Mouse (Mus musculus) intestine, postnatal 0 days (tissue): ENCODE results near the gene Galnt16. TPM values are rescaled to one million over a fixed set of nuclear protein-coding genes. Genes with fewer than 3 reads are reported as not detected.

Experiments used
- ATAC-seq: fragments of 200-750 bp; cut with Nextera tagmentation; 2 replicates; pipeline ENCODE4 v1.8.0; 2017; ENCODE audit warnings: mild to moderate bottlenecking, moderate TSS enrichment, moderate library complexity
- H3K27ac ChIP-seq: fragments of 300-500 bp; sonication (generic); 2 replicates; pipeline ENCODE4 v1.5.1; 2014; ENCODE audit warnings: mild to moderate bottlenecking, low read depth, low read length, moderate library complexity
- H3K27me3 ChIP-seq: fragments of 300-500 bp; sonication (generic); replicated peaks from 2 replicates; pipeline ENCODE4 v1.6.1; 2014; ENCODE audit warnings: low read length, mixed read lengths; ENCODE audit not compliant: control insufficient read depth, insufficient read depth
- H3K36me3 ChIP-seq: fragments of 300-500 bp; sonication (generic); 2 replicates; pipeline ENCODE4 v1.6.1; 2014; ENCODE audit warnings: mild to moderate bottlenecking, moderate library complexity; ENCODE audit not compliant: control insufficient read depth, insufficient read depth
- H3K4me1 ChIP-seq: fragments of 300-500 bp; sonication (generic); replicated peaks from 2 replicates; pipeline ENCODE4 v1.6.1; 2014; ENCODE audit warnings: antibody characterized with exemption, low read length, mixed read lengths; ENCODE audit not compliant: control insufficient read depth, insufficient read depth
- H3K4me2 ChIP-seq: fragments of 300-500 bp; sonication (generic); replicated peaks from 2 replicates; pipeline ENCODE4 v1.6.1; 2014; ENCODE audit warnings: low read depth, mild to moderate bottlenecking, moderate library complexity
- H3K4me3 ChIP-seq: fragments of 300-500 bp; sonication (generic); 2 replicates; pipeline ENCODE4 v1.5.1; 2014; ENCODE audit warnings: low read depth, low read length
- H3K9ac ChIP-seq: fragments of 300-500 bp; sonication (generic); 2 replicates; pipeline ENCODE4 v1.6.1; 2014; ENCODE audit warnings: mild to moderate bottlenecking, low read depth, low read length
- H3K9me3 ChIP-seq: fragments of 300-500 bp; sonication (generic); 2 replicates; pipeline ENCODE4 v1.6.1; 2016; ENCODE audit warnings: mixed run types; ENCODE audit not compliant: control insufficient read depth
- CTCF ChIP-seq: sonication (generic); IDR thresholded peaks from 2 replicates; pipeline ENCODE4 v1.5.1; 2016; ENCODE audit warnings: low read depth, mild to moderate bottlenecking, control low read depth, antibody characterized with exemption, moderate library complexity
- WGBS: fragments of 180-500 bp; shearing (Covaris S2); extraction: QIAGEN DNeasy Blood & Tissue Kit; methylation state at CpG from one replicate; pipeline ENCODE4 v1.1.7; 2014; 5-methylcytosine and 5-hydroxymethylcytosine counted together
- polyA plus RNA-seq: library from polyadenylated mRNA; unstranded; fragments of >200 nt; fragmentation: Nextera tagmentation; extraction: Ambion mirVana; gene quantifications from 2 replicates; pipeline ENCODE4 v1.2.1, GENCODE M21; 2015

Gene Galnt16
- polyA plus RNA-seq, 1 experiment from 2014 or later = 3.7 TPM

- no peak overlapping the region for H3K27ac ChIP-seq
- peak overlapping the region; percentile 49 for H3K4me3 ChIP-seq
- no peak for TF ChIP-seq CTCF
- no peaks in the 10 kb centered on the region for H3K9me3 ChIP-seq
- no peak for ATAC-seq
- WGBS = under 1% methylated on average over 73 of the region's 90 CpGs
- H3K4me2 ChIP-seq = peak overlapping the region; percentile 81
- no peaks in the 10 kb centered on the region for H3K4me1 ChIP-seq
- H3K27me3 ChIP-seq = peaks cover 53% of the 10 kb centered on the region
- H3K9ac ChIP-seq = 0 out of 2 replicates have a peak overlapping the region, but pooled peaks have one; percentile 19
- no peaks in the 10 kb centered on the region for H3K36me3 ChIP-seq
Measured at GRCm38 (mm10) chr12:80518757-80519620, 912 bp downstream of the Galnt16 start.

GRCm38 (mm10) chr12:80519621-80520332 is 1.7 kb downstream of the Galnt16 start:
- H3K4me2 ChIP-seq = peak overlapping the region; percentile 81
- H3K27ac ChIP-seq = no peak overlapping the region
- 1% methylated on average over 42 of the region's 43 CpGs for WGBS
- peak; percentile 51 for TF ChIP-seq CTCF
- no peaks in the 10 kb centered on the region for H3K9me3 ChIP-seq
- H3K27me3 ChIP-seq = peaks cover 53% of the 10 kb centered on the region
- H3K4me3 ChIP-seq = peak overlapping the region; percentile 49
- H3K4me1 ChIP-seq = no peaks in the 10 kb centered on the region
- 0 out of 2 replicates have a peak overlapping the region, but pooled peaks have one; percentile 19 for H3K9ac ChIP-seq
- H3K36me3 ChIP-seq = no peaks in the 10 kb centered on the region
- ATAC-seq = no peak

GRCm38 (mm10) chr12:80522006-80522405 is 3.9 kb downstream of the Galnt16 start:
- no peaks in the 10 kb centered on the region for H3K4me1 ChIP-seq
- H3K36me3 ChIP-seq = no peaks in the 10 kb centered on the region
- no peak overlapping the region for H3K4me3 ChIP-seq
- no peak overlapping the region for H3K9ac ChIP-seq
- no peak for TF ChIP-seq CTCF
- peaks cover 46% of the 10 kb centered on the region for H3K27me3 ChIP-seq
- no peaks in the 10 kb centered on the region for H3K9me3 ChIP-seq
- WGBS = 62% methylated on average over 3 of the region's 3 CpGs
- no peak overlapping the region for H3K4me2 ChIP-seq
- no peak for ATAC-seq
- no peak overlapping the region for H3K27ac ChIP-seq

- no peaks in the 10 kb centered on the region for H3K9me3 ChIP-seq
- H3K4me3 ChIP-seq = no peak overlapping the region
- WGBS = 45% methylated on average over 12 of the region's 12 CpGs
- no peaks in the 10 kb centered on the region for H3K36me3 ChIP-seq
- peaks cover 23% of the 10 kb centered on the region for H3K27me3 ChIP-seq
- ATAC-seq = no peak
- no peak overlapping the region for H3K27ac ChIP-seq
- peak; percentile 24; the same call in 1 of the 2 replicates for TF ChIP-seq CTCF
- no peak overlapping the region for H3K4me2 ChIP-seq
- H3K9ac ChIP-seq = no peak overlapping the region
- H3K4me1 ChIP-seq = no peaks in the 10 kb centered on the region
Measured at GRCm38 (mm10) chr12:80524276-80524921, 6.3 kb downstream of the Galnt16 start.

DNA sequence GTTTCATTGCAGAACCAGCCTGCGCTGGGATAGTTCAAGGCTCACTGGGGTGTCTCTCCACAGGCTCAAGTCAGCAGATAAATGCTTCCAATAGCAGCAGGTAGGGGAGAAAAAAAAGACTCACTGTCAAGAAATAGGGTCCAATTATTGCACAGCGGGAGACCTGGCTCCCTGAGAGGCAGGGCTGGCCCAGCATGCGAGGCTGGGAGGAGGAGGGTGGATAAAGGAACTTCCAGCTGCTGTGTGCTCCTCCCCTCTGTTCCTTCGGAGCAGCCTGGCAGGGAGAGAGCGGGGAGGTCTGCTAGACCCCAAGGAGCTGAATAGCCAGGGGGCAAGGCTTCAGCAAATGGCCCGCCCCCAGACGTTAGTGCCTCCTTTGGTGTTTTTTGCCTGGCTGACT is 7.4 kb downstream of the Galnt16 start:
- H3K36me3 ChIP-seq = no peaks in the 10 kb centered on the region
- ATAC-seq = no peak
- no peak for TF ChIP-seq CTCF
- no peak overlapping the region for H3K9ac ChIP-seq
- WGBS = 48% methylated on average over 7 of the region's 7 CpGs
- no peak overlapping the region for H3K27ac ChIP-seq
- H3K4me3 ChIP-seq = no peak overlapping the region
- H3K4me1 ChIP-seq = no peaks in the 10 kb centered on the region
- H3K4me2 ChIP-seq = no peak overlapping the region
- peaks cover 11% of the 10 kb centered on the region for H3K27me3 ChIP-seq
- no peaks in the 10 kb centered on the region for H3K9me3 ChIP-seq

GRCm38 (mm10) chr12:80526511-80526910 is 8.4 kb downstream of the Galnt16 start:
- no peaks in the 10 kb centered on the region for H3K9me3 ChIP-seq
- no peak for TF ChIP-seq CTCF

More at GRCm38 (mm10) chr12:80526511-80526910, 8.4 kb downstream of the Galnt16 start:
- ATAC-seq = no peak
- Histone ChIP-seq H3K4me1 (no peaks in the 10 kb centered on the region), H3K4me3 (no peak overlapping the region), H3K4me2 (no peak overlapping the region), H3K9ac (no peak overlapping the region), H3K36me3 (no peaks in the 10 kb centered on the region), H3K27ac (no peak overlapping the region), H3K27me3 (peaks cover 1% of the 10 kb centered on the region; the same call in 1 of the 2 replicates)
- WGBS = 71% methylated on average over 2 of the region's 2 CpGs
